Mouse (Mus musculus) adrenal gland, postnatal 4 days (tissue): ENCODE data around the gene Dclk1. TPM values are rescaled to one million over a fixed set of nuclear protein-coding genes. Genes with fewer than 3 reads are reported as not detected.

Experiments used
- DNase-seq, 2 experiments: peaks; one replicate each; pipeline ENCODE4 v3.0.0; 2021 to 2022; ENCODE audit warnings: low spot score in 2 of 2, mixed read lengths in 2 of 2
- total RNA-seq, 2 experiments: library from RNA; stranded (reverse); gene quantifications; 2 replicates each; pipeline ENCODE4 v1.2.3; 2021

Gene Dclk1
- total RNA-seq, 2 experiments from 2014 or later: 23.0 to 25.0 TPM

DNA sequence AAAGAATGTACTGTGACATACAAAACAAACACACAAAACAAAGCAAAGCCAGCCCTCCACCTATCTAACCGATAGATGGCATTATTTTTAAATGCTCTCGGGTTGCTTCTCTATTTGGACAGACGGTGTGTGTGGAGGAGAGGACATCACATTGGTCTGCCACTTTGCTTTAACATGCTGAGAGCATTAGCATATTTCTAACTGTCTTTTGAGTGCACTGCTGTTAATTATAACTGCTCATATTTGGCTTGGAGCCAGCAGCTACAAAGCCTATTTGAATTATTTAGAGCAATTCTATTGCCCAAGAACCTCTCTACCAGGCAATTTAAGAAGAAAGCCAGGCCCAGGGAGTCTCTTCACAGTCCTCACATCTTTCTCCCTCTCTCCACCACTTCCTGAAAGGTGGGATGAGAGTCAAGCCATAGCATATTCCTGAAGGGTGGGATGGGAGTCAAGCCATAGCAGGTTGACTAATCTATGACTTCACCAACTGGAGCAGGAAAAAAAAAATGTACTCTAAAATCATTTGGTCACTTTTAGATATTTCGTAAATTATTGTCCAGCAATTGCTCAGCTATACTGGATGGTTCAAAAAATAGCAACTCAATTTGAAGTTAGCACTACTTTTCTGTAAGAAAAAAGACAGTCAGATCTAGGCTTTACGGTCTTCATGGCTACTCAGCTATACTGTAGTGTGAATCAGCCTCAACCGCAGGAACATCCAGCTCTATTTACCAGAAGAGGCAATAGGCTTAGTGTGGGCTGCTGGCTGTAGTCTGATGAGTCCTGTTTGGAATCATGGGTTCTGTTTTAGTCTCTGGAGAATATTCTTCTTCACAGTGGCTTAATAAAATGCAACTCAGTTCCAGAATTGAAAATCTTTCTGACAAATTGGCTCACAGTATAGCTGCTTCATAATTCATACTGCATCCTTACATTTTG is 155.9 kb downstream of the Dclk1 start:
- no peak for DNase-seq

DNA sequence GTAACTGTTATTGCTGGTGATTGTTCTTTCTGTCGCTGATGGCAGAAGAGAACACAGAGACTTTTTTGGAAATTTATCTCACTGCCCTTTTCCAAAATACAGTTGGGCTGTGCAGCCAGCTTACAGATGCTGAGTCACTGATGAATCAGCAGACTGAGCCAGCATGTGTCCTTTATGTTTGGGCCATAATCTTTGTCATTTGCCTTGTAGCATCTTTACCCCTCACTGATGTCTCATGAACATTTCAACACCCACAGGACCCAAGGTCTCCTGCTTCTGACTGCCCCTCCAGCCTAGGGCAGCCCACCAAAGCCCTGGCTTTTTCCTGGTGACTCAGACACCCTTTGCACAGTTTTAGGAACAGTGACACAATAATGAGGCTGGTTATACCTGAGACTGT is 159.1 kb downstream of the Dclk1 start:
- DNase-seq: no peak

- DNase-seq: no peak
Measured at GRCm38 (mm10) chr3:55404751-55405150, 162.6 kb downstream of the Dclk1 start.

GRCm38 (mm10) chr3:55406616-55407015 is 164.5 kb downstream of the Dclk1 start:
- DNase-seq: no peak

DNA sequence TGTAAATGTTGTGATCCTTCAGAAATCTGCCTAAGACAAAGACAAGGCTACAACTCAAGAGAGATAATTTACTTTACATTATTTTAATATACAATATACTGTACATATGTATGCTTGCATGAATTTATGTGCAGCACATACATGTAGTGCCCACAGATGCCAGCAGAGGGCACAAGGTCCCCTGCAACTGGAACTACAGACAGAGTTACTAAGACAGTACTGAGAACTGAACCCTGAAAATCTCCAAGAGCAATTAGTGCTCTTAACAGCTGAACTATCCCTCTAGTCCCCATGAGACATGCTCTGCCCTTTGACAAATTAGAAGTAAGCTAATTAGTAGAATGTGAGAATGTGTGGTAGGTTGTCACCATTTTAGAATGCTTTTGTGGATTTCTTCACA is 169.4 kb downstream of the Dclk1 start:
- DNase-seq: no peak

DNA sequence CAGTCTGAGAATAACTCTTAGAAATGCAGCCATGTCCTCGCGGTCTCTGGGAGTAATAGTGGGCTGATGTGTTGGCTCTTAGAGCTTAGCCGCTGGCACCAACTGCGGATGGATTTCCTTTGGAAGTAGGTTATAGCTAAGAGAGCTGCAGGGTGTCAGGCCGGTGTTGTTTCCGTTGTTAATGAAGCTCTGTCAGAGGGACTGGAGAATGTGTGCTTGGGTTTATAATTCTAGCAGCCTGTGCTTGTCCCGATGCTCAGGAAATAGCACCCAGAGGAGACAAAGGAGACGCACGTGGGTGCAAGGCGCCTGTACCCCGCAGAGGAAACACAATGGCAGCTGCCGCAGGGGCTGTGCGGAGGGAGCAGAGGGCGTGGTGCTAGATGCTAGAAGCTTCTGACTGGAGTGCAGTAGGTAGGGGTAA is 173.4 kb downstream of the Dclk1 start:
- no peak for DNase-seq

GRCm38 (mm10) chr3:55418845-55419244 is 176.7 kb downstream of the Dclk1 start:
- DNase-seq: no peak

- DNase-seq: no peak
Measured at GRCm38 (mm10) chr3:55419334-55419733, 177.2 kb downstream of the Dclk1 start.

DNA sequence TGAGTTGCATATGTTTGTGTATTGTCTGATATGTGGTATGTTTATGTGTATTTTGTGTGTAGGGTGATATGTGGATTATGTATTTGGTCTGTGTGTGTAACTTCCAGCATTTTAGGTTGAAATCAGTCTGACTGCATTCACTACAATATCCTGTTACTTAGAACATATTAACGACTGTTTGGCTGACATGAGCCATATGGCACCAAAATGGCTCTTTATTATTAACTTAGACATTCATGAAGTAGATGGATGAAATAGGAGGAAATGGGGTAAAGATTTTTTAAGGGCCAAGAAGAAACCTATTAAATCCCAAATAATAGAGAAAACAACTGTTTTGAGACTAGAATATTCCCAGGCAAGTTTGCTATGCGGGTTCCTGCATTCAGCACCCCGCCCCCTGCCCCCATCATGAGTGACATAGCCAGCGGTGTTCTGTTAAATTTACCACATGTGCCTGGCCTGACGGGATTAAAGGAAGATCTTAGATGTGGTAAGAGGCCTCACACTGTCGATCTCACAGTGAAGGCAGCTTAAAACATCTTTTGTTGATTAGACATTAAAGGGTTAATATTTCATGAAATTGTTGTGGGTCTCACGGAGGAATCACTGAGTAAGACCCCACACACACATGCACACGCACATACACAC is 178.4 kb downstream of the Dclk1 start:
- no peak for DNase-seq

- DNase-seq: no peak
Measured at GRCm38 (mm10) chr3:55423640-55424397, 181.7 kb downstream of the Dclk1 start.

- DNase-seq: no peak
Measured at GRCm38 (mm10) chr3:55430022-55430549, 187.9 kb downstream of the Dclk1 start.

- no peak for DNase-seq
Measured at GRCm38 (mm10) chr3:55431223-55431622, 189.1 kb downstream of the Dclk1 start.

GRCm38 (mm10) chr3:55434276-55434675 is 192.1 kb downstream of the Dclk1 start:
- DNase-seq: no peak

DNA sequence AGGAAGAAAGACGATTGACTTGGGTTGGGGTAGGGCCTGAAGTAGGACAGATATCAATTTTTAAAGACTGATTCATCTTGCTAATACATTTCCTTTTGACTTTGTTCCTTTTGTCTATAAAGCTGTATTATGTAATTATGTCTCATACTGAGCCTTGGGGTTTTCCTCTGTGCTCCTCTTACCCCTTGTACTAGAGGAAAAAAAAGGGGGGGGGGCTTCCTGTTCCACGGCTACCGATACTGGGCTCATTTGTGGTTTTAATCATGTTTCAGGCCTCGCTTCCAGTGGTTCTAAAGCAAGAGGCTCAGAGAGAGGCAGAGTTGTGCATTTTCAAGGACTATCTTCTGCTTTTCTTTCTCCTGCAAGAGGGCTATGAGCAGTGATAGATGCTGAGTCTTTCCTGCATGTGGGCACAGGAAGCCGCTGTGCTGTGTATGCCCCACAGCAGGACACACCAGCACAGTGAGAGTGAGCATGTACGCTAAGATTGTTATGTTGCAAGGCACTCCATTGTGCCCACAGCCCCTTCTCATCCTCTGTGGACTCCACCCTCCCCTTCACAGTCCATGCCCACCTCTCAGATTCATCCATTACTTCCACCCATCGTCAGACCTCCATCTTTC is 196.8 kb downstream of the Dclk1 start:
- no peak for DNase-seq

- DNase-seq: no peak
Measured at GRCm38 (mm10) chr3:55440342-55440741, 198.2 kb downstream of the Dclk1 start.

- no peak for DNase-seq
Measured at GRCm38 (mm10) chr3:55442012-55442645, 200.0 kb downstream of the Dclk1 start.

- no peak for DNase-seq
Measured at GRCm38 (mm10) chr3:55443271-55443670, 201.1 kb downstream of the Dclk1 start.

DNA sequence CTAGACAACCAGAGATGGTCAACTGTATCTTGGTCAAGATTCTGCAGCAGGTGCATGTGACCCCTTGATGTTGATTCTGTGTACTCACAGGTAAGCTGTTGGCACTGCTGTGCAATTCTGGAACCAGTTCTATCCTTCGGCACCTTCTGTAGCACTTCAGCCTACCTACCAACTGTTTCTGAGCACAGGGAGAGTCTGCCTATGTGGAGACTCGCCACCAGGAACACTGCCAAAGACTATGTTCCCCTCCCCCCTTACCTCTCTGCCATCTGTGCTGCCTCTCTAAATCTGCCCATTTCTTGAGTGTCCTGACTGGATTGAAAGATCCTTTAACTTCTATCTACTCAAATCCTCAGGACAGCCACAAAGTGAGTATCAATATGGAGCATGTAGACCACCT is 201.6 kb downstream of the Dclk1 start:
- no peak for DNase-seq

DNA sequence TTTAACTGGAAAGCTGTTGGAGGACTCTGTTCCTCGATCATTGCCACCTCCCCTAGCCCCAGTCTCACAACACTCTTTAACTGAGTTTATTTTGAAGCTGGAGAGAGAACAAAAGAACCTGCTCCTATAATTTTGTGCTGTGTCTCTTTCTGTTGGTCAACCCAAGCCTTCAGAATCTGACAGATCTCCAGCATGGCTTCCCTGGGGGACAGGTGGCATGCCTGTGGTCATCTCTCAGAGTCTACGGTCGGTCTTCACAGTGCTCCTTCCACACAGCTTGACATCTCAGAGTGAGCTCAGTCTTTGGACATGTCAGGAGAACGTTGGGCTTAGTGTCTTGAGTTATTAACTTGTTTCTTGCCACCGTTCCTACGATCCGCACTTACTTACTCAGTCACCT is 204.5 kb downstream of the Dclk1 start:
- DNase-seq: no peak
